Mouse (Mus musculus): ENCODE data around the gene Cad. TPM values are rescaled to one million over a fixed set of nuclear protein-coding genes. Genes with fewer than 3 reads are reported as not detected.
A peak's percentile ranks its signal among the peaks of the same experiment; 100 is the strongest.

The Cad gene
- total RNA-seq, 2 experiments from 2014 or later = 22.9 to 29.7 TPM

DNA sequence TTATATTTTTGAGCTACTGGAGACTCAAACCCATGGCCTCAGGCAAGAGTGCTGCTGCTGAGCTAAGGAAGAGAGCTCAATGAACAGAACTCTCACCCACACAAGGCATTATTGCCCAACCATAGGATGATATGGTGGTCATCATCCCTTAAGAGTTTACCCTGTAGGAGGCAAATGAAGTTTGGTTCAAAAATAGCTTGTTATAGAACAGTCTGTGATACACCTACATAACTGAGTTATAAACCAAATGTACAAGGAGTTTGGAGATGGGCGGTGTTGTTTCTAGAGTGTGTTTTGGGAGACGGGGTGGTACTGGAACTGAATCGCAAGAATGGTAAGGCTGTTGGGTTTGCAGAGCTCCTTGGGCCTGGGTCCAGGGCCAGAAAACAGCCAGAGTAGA, 15.2 kb downstream of the Cad start:
- DNase-seq = no peak

DNA sequence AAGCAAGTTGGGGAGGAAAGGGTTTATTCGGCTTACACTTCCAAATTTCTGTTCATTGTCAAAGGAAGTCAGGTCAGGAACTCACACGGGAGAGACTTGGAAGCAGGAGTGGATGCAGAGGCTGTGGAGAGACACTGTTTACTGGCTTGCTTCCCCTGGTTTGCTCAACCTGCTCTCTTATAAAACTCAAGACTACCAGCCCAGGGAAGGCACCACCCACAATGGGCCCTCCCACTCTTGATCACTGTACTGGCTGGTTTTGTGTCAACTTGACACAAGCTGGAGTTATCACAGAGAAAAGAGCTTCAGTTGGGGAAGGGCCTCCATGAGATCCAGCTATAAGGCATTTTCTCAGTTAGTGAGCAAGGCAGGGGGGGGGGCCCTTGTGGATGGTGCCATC, 16.5 kb downstream of the Cad start:
- DNase-seq = no peak

- DNase-seq = no peak
Measured at GRCm38 (mm10) chr5:31071821-31072220, 17.2 kb downstream of the Cad start.

DNA sequence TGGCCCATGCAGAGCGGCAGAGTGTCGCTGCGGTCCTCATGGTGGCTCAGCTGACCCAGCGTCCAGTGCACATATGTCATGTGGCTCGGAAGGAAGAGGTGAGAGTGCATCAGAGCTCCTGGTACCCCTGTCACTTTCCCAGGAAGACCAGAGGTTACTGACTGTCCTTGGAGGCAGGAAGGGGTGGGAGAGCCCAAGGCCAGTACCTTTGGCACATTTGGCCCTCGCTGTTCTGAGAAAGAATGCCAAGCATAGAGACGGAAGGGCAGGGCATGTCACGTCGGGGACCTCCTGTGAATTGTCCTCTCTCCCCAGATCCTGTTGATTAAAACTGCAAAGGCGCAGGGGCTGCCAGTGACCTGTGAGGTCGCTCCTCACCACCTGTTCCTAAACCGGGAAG, 18.6 kb downstream of the Cad start:
- peak in 1 of 2 experiments; percentile 31 for DNase-seq

DNA sequence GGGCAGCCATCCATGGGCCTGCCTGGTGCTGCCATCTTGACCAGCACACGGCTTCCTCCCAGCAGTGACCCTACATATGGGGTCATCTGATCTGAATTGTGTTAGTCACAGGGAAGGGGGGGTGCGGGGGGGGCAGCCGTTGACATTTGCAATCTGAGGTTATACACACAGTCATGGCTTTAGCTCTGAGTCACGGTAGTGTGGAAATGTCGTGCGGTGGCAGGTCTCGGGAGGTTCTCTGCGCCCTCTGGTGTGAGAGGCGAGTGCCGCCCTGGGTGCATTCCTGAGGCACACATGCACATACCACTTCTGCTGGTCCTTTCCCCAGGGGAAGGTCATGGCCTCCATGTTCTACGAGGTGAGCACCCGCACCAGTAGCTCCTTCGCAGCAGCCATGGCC, 21.8 kb downstream of the Cad start:
- peak; percentile 67 to 76 for DNase-seq

- DNase-seq = no peak
Measured at GRCm38 (mm10) chr5:31080059-31080794, 25.6 kb downstream of the Cad start.

- no peak for DNase-seq
Measured at GRCm38 (mm10) chr5:31080795-31081164, 26.2 kb downstream of the Cad start.

DNA sequence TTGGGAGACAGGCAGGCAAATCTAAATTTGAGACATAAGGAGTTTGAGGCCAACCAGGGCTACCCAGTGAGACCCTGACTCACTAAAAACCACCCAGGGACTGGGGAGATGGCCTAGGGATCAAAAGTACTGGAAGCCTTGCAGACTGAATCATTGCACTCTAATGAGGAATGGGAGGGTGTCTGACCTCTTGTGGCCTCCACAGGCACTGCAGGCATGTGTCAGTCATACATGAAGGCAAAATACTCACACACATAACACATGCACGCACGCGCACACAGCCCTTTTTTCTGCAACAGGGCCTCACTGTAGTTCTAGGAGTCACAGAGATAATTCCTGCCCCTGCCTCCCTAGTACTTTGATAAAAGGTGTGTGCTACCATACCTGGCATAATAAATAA, 26.8 kb downstream of the Cad start:
- peak; percentile 53 to 65 for DNase-seq

- DNase-seq = peak; percentile 67 to 80
Measured at GRCm38 (mm10) chr5:31082355-31082754, 27.8 kb downstream of the Cad start.

- DNase-seq = peak in 1 of 2 experiments; percentile 32
Measured at GRCm38 (mm10) chr5:31082935-31083625, 28.5 kb downstream of the Cad start.

DNA sequence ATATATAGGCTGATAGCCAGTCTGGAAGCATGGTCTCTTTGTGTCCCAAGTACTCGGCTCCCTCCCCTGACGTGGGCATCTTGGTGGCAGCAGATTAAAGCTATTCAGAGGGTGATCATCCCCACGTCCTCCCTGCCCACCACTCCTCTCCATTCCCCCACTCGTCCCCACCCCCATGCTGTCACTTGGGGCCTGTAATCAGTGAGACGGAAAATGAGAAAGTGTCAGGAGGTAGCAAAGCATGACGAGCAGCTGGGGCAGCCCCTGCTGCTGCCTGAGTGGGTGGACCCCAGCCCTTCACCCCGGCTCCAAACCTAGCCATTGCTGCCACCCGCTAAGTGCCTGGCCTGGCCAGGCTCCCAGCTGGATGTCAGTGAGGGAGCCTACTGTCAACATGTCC, 29.4 kb downstream of the Cad start:
- no peak for DNase-seq

- no peak for DNase-seq
Measured at GRCm38 (mm10) chr5:31086606-31087005, 32.0 kb downstream of the Cad start.

GRCm38 (mm10) chr5:31087131-31087530, 32.6 kb downstream of the Cad start:
- DNase-seq = no peak

GRCm38 (mm10) chr5:31092231-31092975, 37.8 kb downstream of the Cad start:
- DNase-seq = no peak

GRCm38 (mm10) chr5:31093151-31094041, 38.8 kb downstream of the Cad start:
- DNase-seq = peak; percentile 59 to 70

DNA sequence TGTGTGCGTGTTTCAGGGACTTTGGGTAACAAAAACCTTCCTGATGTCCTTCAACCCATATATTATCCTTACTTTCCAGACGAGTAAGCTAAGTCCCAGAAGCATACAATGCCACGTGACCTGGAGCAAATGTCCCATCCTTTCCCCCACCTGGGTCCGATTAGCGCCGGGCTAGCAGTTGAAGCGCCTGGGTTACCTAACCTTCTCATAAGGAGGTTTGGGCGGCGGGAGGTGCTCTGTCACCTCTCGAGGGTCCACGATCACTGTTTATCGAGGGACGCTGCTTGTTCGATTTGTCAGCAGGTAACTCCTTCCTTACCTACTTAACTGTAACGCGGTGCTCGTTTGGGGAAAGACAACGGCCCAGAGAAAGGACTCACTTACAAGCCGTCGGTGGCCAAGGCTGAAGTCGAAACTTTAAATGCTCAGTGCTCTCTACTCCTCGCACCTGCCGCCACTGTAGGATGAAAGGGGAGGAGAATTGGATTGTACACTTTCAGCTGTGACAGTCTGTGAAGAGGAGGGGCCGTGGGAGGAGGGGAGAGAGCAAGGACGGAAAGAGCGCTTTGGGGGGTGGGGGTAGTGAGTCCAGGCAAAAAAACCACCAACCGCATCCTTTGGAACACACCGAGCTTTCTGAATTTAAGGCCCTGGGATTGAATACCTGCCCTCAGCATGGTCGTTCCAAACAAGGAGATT, 39.7 kb downstream of the Cad start:
- DNase-seq = no peak

GRCm38 (mm10) chr5:31094799-31095691, 40.5 kb downstream of the Cad start:
- peak; percentile 54 to 65 for DNase-seq

DNA sequence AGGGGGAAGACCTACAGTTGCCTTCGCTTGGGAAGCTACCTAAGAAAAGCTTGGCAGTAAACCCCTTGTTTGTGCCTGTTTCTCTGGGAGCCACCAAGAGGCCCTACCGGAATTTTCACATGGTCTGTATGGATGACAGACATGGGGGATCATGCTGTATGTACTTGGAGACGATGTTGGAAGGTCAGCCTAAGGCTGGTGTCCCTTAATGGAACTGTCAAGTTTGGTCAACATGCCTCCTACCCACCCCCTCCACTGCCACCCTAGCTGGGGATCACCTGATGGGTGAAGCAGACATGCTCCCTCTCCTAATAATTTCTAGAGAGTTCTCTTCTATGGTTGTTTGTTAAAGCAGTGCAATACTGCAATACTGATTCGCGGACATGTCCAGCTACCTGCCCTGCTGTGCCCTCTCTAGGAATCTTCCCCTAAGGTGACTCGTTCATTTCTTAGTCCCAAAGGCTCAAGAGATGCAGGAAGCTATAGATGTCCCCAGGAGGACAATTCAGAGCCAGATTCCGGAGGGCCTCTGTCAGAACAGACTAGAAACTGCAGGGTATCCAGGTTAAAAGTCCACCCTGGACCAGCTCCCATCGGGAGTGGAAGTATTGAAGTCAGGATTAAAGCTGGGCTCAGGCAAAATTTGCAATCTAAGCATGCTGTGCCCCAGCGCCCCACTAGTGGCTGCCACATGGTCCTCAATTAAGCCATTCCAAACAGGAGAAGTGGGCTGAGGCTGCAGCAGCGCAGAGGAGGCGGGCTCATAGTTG, 41.3 kb downstream of the Cad start:
- no peak for DNase-seq

- no peak for DNase-seq
Measured at GRCm38 (mm10) chr5:31105814-31106335, 51.3 kb downstream of the Cad start, which contains the start of gene Dnajc5g. Gene Dnajc5g, plus strand, starts transcription at chr5:31106285.
